Mouse (Mus musculus) telencephalon, adult 2 months (tissue): ENCODE results near the gene Vps35l.

ENCODE experiments used
- DNase-seq: peaks from one replicate; pipeline ENCODE4 v3.0.0-alpha.2; 2011; ENCODE audit warnings: low read depth, low spot score

Gene Vps35l

GRCm38 (mm10) chr7:118879466-118880029, 139.5 kb downstream of the Vps35l start:
- no peak for DNase-seq

GRCm38 (mm10) chr7:118883957-118884356, 143.9 kb downstream of the Vps35l start:
- DNase-seq = no peak

- peak; percentile 29 for DNase-seq
Observed at GRCm38 (mm10) chr7:118884969-118885368, 144.9 kb downstream of the Vps35l start.

- no peak for DNase-seq
Observed at GRCm38 (mm10) chr7:118887303-118888055, 147.5 kb downstream of the Vps35l start.

GRCm38 (mm10) chr7:118889046-118889680, 149.1 kb downstream of the Vps35l start:
- DNase-seq = no peak
